Mouse (Mus musculus): ENCODE measurements at regions not wholly inside any gene's neighbourhood (a gene's known extent, or its start where the extent isn't known, plus 50 kb on each side); places are given as distances from the start of the nearest gene placed in this dataset.

- Histone ChIP-seq H3K36me3 (ENCODE audit: control insufficient read depth in 1 of 2, insufficient read depth in 2 of 2, low read length in 2 of 2) (no peaks in the 10 kb centered on the region), H3K4me1 (ENCODE audit: control insufficient read depth in 1 of 2, insufficient read depth in 2 of 2, low read length in 2 of 2) (no peaks in the 10 kb centered on the region), H3K4me3 (ENCODE audit: control insufficient read depth in 1 of 2, insufficient read depth in 1 of 2, low read depth in 2 of 2, low read length in 2 of 2) (no peak overlapping the region), H3K9me3 (replicated peaks; ENCODE audit: insufficient read depth, low read length) (no peaks in the 10 kb centered on the region), H3K27me3 (ENCODE audit: control insufficient read depth in 1 of 2, insufficient read depth in 2 of 2, low read length in 2 of 2) (no peaks in the 10 kb centered on the region), H3K79me2 (ENCODE audit: control insufficient read depth, insufficient read depth, low read length, poor library complexity) (no peaks in the 10 kb centered on the region), H3K27ac (ENCODE audit: control insufficient read depth, low read depth, low read length) (no peak overlapping the region), H3K9ac (ENCODE audit: control insufficient read depth, low read depth, low read length, poor library complexity, severe bottlenecking) (no peak overlapping the region)
- no peak for DNase-seq (ENCODE audit: low read depth, low spot score)
- no peak for TF ChIP-seq UBTF (IDR thresholded peaks at IDR 0.05; ENCODE audit: borderline replicate concordance, insufficient read depth, low read depth, low read length)
- TF ChIP-seq NRF1 (IDR thresholded peaks at IDR 0.05; ENCODE audit: insufficient read depth, low read depth, low read length, poor library complexity, severe bottlenecking), result no peak
- TF ChIP-seq POLR2AphosphoS2 (IDR thresholded peaks at IDR 0.05; ENCODE audit: low read length), result no peak
- TF ChIP-seq CHD2 (IDR thresholded peaks at IDR 0.05; ENCODE audit: low read length), result no peak
- no peak for TF ChIP-seq MEF2A (IDR thresholded peaks at IDR 0.05; ENCODE audit: extremely low read depth, insufficient replicate concordance, low read depth, low read length, poor library complexity, severe bottlenecking)
- no peak for TF ChIP-seq E2F4 (IDR thresholded peaks at IDR 0.05; ENCODE audit: borderline replicate concordance, low read depth, low read length)
- no peak for TF ChIP-seq EP300 (IDR thresholded peaks at IDR 0.05; ENCODE audit: low read depth in 1 of 2, low read length in 2 of 2)
- TF ChIP-seq MAZ (IDR thresholded peaks at IDR 0.05; ENCODE audit: low read depth, low read length), result no peak
- TF ChIP-seq RCOR1 (IDR thresholded peaks at IDR 0.05; ENCODE audit: low read depth, low read length), result no peak
- TF ChIP-seq SIN3A (IDR thresholded peaks at IDR 0.05; ENCODE audit: low read length), result no peak
- no peak for TF ChIP-seq HCFC1 (IDR thresholded peaks at IDR 0.05; ENCODE audit: low read depth, low read length)
These were observed 116.1 kb upstream of the Pitrm1 start for GRCm38 (mm10) chr13:6431821-6432220.

- H3K79me2 ChIP-seq (ENCODE audit: control insufficient read depth, insufficient read depth, low read length, poor library complexity), result no peaks in the 10 kb centered on the region
- TF ChIP-seq POLR2AphosphoS2 (IDR thresholded peaks at IDR 0.05; ENCODE audit: low read length) (no peak), ELF1 (IDR thresholded peaks at IDR 0.05; ENCODE audit: low read depth, low read length) (no peak), ZNF384 (IDR thresholded peaks at IDR 0.05; ENCODE audit: low read depth, low read length) (no peak), USF2 (IDR thresholded peaks at IDR 0.05; ENCODE audit: borderline replicate concordance in 1 of 2, insufficient read depth in 1 of 2, low read depth in 1 of 2, low read length in 2 of 2) (no peak), TAL1 (IDR thresholded peaks at IDR 0.05; ENCODE audit: low read length) (no peak), RCOR1 (IDR thresholded peaks at IDR 0.05; ENCODE audit: low read depth, low read length) (no peak), POLR2AphosphoS5 (IDR thresholded peaks at IDR 0.05; ENCODE audit: borderline replicate concordance, low read depth, low read length) (no peak), SIN3A (IDR thresholded peaks at IDR 0.05; ENCODE audit: low read length) (no peak), ZC3H11A (IDR thresholded peaks at IDR 0.05; ENCODE audit: low read depth, low read length) (no peak), E2F4 (IDR thresholded peaks at IDR 0.05; ENCODE audit: borderline replicate concordance, low read depth, low read length) (no peak), MXI1 (IDR thresholded peaks at IDR 0.05; ENCODE audit: low read depth, low read length) (no peak), TBP (IDR thresholded peaks at IDR 0.05; ENCODE audit: low read depth, low read length) (no peak), MEF2A (IDR thresholded peaks at IDR 0.05; ENCODE audit: extremely low read depth, insufficient replicate concordance, low read depth, low read length, poor library complexity, severe bottlenecking) (no peak), USF1 (IDR thresholded peaks at IDR 0.05; ENCODE audit: low read depth, low read length) (no peak)
- no peak overlapping the region for H3K27ac ChIP-seq (ENCODE audit: control insufficient read depth, low read depth, low read length)
- no peaks in the 10 kb centered on the region for H3K4me1 ChIP-seq (ENCODE audit: control insufficient read depth in 1 of 2, insufficient read depth in 2 of 2, low read length in 2 of 2)
- H3K4me3 ChIP-seq (ENCODE audit: control insufficient read depth in 1 of 2, insufficient read depth in 1 of 2, low read depth in 2 of 2, low read length in 2 of 2), result no peak overlapping the region
- no peaks in the 10 kb centered on the region for H3K9me3 ChIP-seq (replicated peaks; ENCODE audit: insufficient read depth, low read length)
- H3K9ac ChIP-seq (ENCODE audit: control insufficient read depth, low read depth, low read length, poor library complexity, severe bottlenecking), result no peak overlapping the region
- DNase-seq (ENCODE audit: low read depth, low spot score), result no peak
- no peaks in the 10 kb centered on the region for H3K36me3 ChIP-seq (ENCODE audit: control insufficient read depth in 1 of 2, insufficient read depth in 2 of 2, low read length in 2 of 2)
- H3K27me3 ChIP-seq (ENCODE audit: control insufficient read depth in 1 of 2, insufficient read depth in 2 of 2, low read length in 2 of 2), result no peaks in the 10 kb centered on the region
These were observed 101.0 kb upstream of the Pitrm1 start for GRCm38 (mm10) chr13:6446976-6447375.
